Mouse (Mus musculus) mesoderm, embryonic 11.5 days (tissue): Measurements from ENCODE around the gene Npy2r.

Experiments used
- DNase-seq: peaks from one replicate; pipeline ENCODE4 v3.0.0-alpha.2; 2012; ENCODE audit warnings: low read depth, low spot score

Gene Npy2r

DNA sequence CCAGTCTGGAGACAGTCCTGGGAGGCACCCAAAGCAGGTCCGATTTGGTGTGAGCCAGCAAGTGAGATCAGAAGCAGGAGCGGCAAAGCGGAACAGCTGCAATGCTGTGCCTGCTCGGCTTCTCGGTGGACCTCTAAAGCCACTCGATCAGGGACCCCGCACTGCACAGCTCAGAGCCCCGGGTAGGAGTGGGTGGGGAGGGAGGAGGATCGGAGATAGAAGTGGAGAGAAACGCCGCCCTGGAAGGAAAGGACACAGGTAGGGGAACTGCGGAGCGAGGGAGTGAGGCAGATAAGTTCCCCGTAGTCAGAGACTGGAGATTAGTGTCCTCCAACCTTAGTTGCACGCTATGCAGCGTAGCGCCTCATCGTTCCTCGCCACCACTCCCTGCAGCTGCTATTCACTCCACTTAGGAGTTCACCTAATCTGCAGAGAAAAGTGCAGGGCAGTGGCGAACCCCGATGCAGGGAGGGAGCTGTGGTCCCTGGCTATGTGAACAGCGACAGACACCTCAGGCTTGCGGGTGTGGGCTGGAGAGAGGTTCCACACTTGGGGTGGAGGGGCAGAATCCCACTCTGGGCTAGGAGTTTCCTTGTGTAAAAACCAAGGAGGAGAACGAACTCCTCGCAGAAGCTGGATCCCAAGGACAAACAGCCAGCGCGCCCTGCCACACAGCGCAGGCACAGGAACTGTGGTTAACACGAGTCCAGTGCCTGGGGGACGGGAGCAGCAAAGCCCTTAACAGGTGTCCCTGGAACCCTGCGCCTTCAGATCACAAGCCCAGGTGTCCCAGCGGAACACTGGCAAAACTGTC, at the start of gene Npy2r:
Gene Npy2r (minus strand): TSS at position 177 of the 814 bp plus-strand sequence.
- DNase-seq = peak; percentile 37

DNA sequence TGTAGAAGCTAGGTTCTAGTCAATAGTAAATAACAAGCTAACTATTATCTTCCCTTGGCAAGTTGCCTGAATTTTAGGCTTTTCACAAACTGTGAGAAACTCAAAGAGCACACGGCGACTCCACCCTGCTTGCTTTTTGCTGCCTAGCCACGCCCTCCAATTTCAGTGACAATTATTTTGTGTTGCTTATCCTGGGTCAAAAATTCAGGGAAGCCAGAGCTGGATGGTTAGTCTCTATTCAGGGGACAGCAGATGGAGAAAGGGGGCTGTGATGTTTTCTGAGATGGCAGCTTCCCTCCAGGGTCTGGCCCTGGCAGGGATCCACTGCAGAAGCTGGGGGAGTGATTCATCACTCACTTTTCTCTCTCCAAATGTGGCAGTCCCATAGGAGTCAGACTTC, 9.9 kb upstream of the Npy2r start:
- no peak for DNase-seq

DNA sequence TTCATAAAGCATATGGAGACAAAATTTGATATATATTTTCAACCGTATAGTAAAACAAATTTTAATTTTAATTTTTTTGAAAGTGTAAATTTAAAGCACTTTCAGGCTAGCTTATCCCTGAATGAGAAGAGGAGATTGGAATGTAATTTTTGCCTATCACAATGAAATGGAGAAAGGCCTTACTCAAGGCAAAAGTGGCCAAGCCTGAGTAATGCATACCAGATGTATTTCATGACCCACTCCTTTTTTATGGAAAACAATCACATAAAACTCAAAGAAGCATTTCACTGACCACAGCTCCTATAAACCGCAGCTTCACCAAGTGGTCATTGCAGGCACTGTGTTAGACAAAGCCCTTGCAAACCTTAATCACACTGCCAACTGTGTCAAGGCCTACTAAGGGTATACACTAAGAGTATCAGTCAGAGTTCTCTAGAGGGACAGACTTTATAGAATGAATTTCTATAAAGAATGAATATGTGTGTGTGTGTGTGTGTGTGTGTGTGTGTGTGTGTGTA, 8.5 kb upstream of the Npy2r start:
- peak; percentile 4 for DNase-seq

DNA sequence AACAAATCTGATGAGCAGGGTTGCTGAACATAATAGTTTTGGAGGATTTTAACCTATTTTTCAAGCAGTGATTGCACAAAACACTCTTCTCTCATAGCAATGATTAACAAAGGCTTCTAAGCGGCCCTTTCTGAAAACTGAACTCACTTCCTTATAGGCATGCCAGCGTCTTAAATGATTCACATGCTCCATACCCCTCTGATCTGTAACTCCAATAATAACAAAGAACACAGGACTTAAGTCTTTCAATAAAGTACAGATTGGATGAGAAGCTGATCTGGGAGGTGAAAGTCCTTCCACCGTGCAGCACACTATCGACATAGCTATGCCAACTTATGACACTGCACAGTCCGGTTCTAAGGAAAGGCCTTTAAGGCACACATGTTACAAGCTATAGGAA, 2.0 kb upstream of the Npy2r start:
- no peak for DNase-seq

DNA sequence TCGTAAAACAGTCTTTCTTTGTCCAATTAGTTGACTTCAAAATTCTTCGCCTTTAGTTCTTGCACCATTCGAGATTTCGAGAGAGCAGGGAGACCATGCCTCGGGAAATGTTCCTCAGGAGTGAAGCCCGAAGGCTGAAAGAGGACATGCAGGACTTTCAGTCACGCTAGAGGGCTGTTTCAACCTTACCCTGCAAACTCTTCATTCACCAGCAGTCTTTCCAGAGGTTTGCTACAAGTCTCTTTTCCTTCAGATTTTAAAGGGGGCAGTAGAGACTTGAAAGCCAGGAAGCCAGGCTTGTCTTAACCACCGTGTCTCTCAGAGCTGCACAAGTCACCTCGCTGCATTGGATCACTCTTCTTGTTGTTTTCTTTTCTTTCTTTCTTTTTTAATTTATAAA, 869 bp upstream of the Npy2r start:
- DNase-seq = peak; percentile 52

DNA sequence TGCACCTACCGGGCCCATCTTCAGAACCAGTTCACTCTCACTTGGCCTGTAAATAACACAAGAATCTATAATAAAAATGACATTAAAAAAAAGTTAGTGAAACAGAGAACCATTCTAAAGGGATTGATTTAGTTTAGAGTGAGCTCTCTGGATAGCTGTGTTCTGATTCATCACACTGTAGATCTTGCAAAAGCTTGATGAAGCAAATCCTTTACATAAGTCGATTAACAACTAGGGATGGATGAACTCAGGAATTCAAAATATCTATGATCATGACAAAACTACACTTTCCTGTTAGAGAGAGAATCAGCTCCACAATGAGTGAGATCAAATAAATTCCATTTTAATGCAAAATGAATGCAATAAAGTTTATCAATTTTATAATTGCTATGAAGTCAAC, 6.4 kb downstream of the Npy2r start:
- DNase-seq = no peak

DNA sequence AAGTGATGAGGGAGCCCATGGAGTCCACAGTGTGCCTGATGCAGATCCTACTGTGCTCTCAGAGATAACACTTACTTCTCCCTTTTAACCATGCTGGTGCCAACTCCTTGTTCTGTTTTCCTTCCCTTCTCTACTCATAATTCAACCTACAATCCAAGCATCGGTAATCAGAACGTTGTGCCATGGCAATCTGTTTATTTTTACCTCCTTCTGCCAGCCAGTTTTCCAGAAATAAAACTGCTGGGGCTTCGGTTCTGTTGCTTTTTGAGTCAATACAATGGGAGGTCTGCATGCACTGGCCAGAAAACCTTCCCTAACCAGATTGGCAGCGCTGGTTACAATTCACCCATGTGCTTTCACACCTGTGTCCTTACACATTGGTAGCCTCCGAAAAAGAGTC, 7.9 kb downstream of the Npy2r start:
- no peak for DNase-seq

DNA sequence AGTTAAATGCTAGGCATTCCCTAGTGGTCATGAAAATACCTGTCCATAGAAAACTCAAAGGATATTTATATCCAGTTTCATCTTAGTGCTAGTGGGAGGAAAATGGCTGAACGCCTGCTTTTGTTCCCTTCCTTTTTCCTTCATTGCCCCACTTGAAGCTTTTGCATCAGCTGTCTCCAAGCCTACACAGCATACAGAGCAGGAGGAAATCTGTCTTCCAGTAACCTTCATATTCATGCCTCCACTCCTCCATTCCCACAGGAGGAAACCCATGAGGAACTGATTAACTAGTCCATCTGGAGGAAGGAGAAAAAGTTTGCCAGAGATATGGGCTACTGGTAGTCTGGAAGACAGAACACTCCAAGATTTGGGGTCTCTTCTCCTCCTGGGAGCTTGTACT, 23.1 kb downstream of the Npy2r start:
- DNase-seq = no peak

DNA sequence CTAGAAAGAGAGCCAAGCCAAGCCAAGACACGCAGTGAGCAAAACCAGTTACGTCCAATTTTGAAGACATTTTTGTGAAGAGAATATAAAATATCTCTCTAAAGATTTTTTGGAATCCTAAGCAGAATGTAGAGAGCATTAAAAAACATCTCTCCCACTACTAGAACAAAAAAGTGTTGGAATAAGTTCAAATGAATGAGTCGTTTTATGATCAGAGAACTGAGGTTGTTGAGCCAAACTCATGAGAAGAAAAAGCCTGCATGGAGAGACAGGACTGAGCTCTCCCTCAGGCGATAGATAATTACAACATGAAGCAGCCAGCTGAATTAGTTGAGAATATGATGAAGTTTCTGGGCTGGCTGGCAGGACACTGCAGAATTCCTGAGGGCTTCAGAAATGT, 49.9 kb downstream of the Npy2r start:
- DNase-seq = no peak
